Mouse (Mus musculus) brown adipose tissue, adult 24 weeks (tissue): ENCODE results near the gene Cdip1. TPM values are rescaled to one million over a fixed set of nuclear protein-coding genes. Genes with fewer than 3 reads are reported as not detected.

Source experiments
- H3K27ac ChIP-seq: fragments of 200-500 bp; replicated peaks from 2 replicates; pipeline ENCODE4 v1.5.1; 2012; ENCODE audit warnings: low read depth, mild to moderate bottlenecking, low read length
- H3K4me1 ChIP-seq: fragments of 200-500 bp; 2 replicates; pipeline ENCODE4 v1.6.1; 2012; ENCODE audit warnings: low read length, mixed read lengths; ENCODE audit not compliant: control insufficient read depth, insufficient read depth, insufficient read length
- H3K4me3 ChIP-seq: fragments of 200-500 bp; 2 replicates; pipeline ENCODE4 v1.5.1; 2012; ENCODE audit warnings: low read depth, mild to moderate bottlenecking, low read length, moderate library complexity; ENCODE audit not compliant: insufficient read depth
- polyA plus RNA-seq: library from polyadenylated mRNA; stranded (reverse); fragments of >200 nt; gene quantifications from 2 replicates; pipeline ENCODE4 v1.2.4, GENCODE M21; 2012; ENCODE audit not compliant: missing spikeins, insufficient read depth, insufficient read length

Gene Cdip1
- polyA plus RNA-seq, 1 experiment = 99.2 TPM

- H3K27ac ChIP-seq = peak overlapping the region; percentile 36
- peaks cover 5% of the 10 kb centered on the region; the same call in 1 of the 2 replicates for H3K4me1 ChIP-seq
- H3K4me3 ChIP-seq = no peak overlapping the region
Observed at GRCm38 (mm10) chr16:4713861-4714710, 76.0 kb downstream of the Cdip1 start.

GRCm38 (mm10) chr16:4711173-4711572 is 78.9 kb downstream of the Cdip1 start:
- H3K27ac ChIP-seq = no peak overlapping the region
- peaks cover 11% of the 10 kb centered on the region; the same call in 1 of the 2 replicates for H3K4me1 ChIP-seq
- H3K4me3 ChIP-seq = no peak overlapping the region

DNA sequence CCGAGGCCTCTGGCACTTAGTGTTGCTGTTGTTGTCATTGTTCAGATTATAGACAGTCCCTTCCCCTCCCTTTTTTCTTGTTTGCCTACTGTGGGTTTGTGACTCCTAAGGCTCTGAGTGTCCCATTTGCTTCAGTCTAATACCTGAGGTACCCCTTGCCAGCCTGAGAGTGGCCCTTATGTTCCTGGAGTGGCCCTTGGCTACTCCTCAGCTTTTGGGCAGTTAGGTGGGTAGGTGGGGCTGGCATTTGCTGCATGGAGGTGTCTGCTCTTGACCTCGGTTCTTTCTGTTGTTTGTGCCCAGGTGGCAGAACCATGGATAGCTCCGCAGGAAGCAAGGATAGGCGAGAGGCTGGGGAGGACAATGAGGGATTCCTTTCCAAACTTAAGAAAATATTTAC is 84.6 kb downstream of the Cdip1 start:
- Histone ChIP-seq H3K27ac (no peak overlapping the region), H3K4me3 (no peak overlapping the region), H3K4me1 (peaks cover 6% of the 10 kb centered on the region; the same call in 1 of the 2 replicates)

DNA sequence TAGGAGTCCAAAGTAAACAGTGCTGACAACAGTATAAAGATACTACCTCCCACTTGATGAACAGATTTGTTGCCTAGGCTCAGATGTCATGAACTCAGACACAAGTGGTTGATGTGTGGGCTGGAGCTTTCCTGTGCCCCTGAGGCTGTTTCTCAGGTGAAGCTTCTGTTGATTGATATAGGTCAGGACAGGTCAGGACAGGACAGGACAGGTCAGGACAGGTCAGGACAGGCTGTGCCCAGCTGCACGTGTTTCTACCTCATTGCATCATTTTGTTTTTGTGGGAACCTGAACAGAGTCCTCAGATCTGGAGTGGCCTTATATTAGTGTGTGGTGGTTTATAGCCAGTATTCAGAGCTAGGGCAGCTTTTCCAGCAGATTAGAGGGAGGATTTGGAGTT is 87.4 kb downstream of the Cdip1 start:
- Histone ChIP-seq H3K27ac (no peak overlapping the region), H3K4me1 (peaks cover 5% of the 10 kb centered on the region; the same call in 1 of the 2 replicates)

DNA sequence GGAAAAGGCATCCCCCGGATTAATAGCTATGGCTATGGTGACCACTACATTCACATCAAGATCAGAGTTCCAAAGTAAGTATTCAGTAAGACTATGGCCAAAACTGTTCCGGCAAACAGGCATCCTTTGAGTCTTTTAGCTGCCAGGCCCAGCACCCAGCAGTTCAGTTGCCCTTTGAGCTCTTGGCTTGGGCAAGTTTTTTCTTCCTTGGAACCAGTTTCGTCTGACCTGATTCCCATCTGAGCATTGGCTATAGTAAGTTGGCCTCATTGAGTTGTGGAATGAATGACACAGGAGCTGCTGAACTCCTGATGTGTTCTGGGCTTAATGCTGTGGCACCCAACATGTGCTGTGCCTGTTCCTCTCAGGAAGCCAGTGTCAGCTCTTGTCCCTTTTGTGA is 88.9 kb downstream of the Cdip1 start:
- H3K4me1 ChIP-seq = no peaks in the 10 kb centered on the region
- no peak overlapping the region for H3K27ac ChIP-seq
- H3K4me3 ChIP-seq = no peak overlapping the region

More for the DNA sequence above, 87.4 kb downstream of the Cdip1 start:
- no peak overlapping the region for H3K4me3 ChIP-seq

Other genes with a start within 250 kb of the Cdip1 start
- 17.3 and 26.8 TPM in 2 replicates for gene Srl, start 248.5 kb downstream of the Cdip1 start, polyA plus RNA-seq
- 3.2 and 3.3 TPM in 2 replicates for gene Tfap4, start 230.4 kb downstream of the Cdip1 start, polyA plus RNA-seq
- gene Glis2, start 195.6 kb downstream of the Cdip1 start, polyA plus RNA-seq = 2.9 and 5.7 TPM in 2 replicates
- 140 and 178 TPM in 2 replicates for gene Pam16, start 165.3 kb downstream of the Cdip1 start, polyA plus RNA-seq
- 4.2 and 4.4 TPM in 2 replicates for gene Vasn, start 150.4 kb downstream of the Cdip1 start, polyA plus RNA-seq
- 193 and 221 TPM in 2 replicates for gene Dnaja3, start 150.3 kb downstream of the Cdip1 start, polyA plus RNA-seq
- gene Coro7, start 110.5 kb downstream of the Cdip1 start, polyA plus RNA-seq = 10.6 and 28.7 TPM in 2 replicates
- gene Nmral1, start 70.9 kb downstream of the Cdip1 start, polyA plus RNA-seq = 4.0 and 5.7 TPM in 2 replicates
- gene Hmox2, start 63.9 kb downstream of the Cdip1 start, polyA plus RNA-seq = 74.8 and 95.3 TPM in 2 replicates
- not detected in 2 replicates for gene 4930562C15Rik, start 45.1 kb upstream of the Cdip1 start, polyA plus RNA-seq
- gene Ubald1, start 90.0 kb upstream of the Cdip1 start, polyA plus RNA-seq = 14.2 and 16.7 TPM in 2 replicates
- 50.6 and 52.6 TPM in 2 replicates for gene Mgrn1, start 96.0 kb upstream of the Cdip1 start, polyA plus RNA-seq
- gene Nudt16l1, start 148.5 kb upstream of the Cdip1 start, polyA plus RNA-seq = 34.4 and 43.4 TPM in 2 replicates
- gene Anks3, start 173.9 kb upstream of the Cdip1 start, polyA plus RNA-seq = 12.0 and 14.1 TPM in 2 replicates
- gene Sept12, start 207.6 kb upstream of the Cdip1 start, polyA plus RNA-seq = not detected in 2 replicates
- gene Smim22, start 217.0 kb upstream of the Cdip1 start, polyA plus RNA-seq = not detected in 2 replicates
- 26.5 and 29.3 TPM in 2 replicates for gene Rogdi, start 223.3 kb upstream of the Cdip1 start, polyA plus RNA-seq